Mouse (Mus musculus): ENCODE measurements at regions not wholly inside any gene's neighbourhood (a gene's known extent, or its start where the extent isn't known, plus 50 kb on each side); places are given as distances from the start of the nearest gene placed in this dataset.

GRCm38 (mm10) chr9:23581039-23581606 lies 358.2 kb downstream of the Bmper start:
- TF ChIP-seq POLR2A (IDR thresholded peaks at IDR 0.05; ENCODE audit: insufficient read depth, low read length) = no peak
- peak; percentile 39 for TF ChIP-seq CTCF (IDR thresholded peaks at IDR 0.05; ENCODE audit: low read depth, low read length)

All from ES-Bruce4 (cell line).